28 mouse cellular contexts compared by ENCODE assay signal in the genomic region with DNA sequence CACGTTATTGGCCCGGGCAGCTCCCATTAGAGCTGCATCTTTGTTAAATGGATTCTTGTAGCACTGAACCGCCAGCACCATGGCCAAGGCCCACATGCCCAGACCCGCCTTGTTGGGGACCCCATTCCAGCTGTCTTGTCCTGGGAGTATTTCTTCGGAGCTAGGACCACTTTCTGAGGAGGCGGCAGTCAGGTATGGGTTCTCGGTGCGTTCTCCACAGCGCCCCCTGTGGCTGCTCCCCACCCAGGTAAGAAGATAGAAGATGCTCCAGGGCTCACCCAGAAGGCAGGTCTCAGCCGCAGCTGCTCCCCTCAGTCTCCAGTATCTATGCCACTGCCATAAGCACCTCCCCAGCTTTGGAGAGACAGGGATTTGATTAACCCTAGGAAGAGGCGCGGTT.
A peak's percentile ranks its signal among the peaks of the same experiment; 100 is the strongest.
DNase-seq lines count a peak whose midpoint lies in the region; ATAC-seq and TF ChIP-seq lines count a peak whose summit lies in the region.
"Had no signal": no experiment of that assay in that cellular context is flagged by ENCODE, and none has a peak within 500 bp of the region (broad histone marks: within the 10 kb centered on the region; RNA-seq: fewer than 3 reads in every experiment).

No protein-coding gene starts in this region.

- no peaks in the 10 kb centered on the region for H3K9me3 ChIP-seq in liver, embryonic 14.5 days (ENCODE audit: control insufficient read depth, low read length)
- no peaks in the 10 kb centered on the region for H3K9me3 ChIP-seq in liver, postnatal 0 days (ENCODE audit: low read length)
- no peaks in the 10 kb centered on the region for H3K9me3 ChIP-seq in E14TG2a.4 (ENCODE audit: low read length)
- H3K9me3 ChIP-seq: embryonic facial prominence, embryonic 10.5 days; embryonic facial prominence, embryonic 15.5 days; forebrain, embryonic 12.5 days; G1E; heart, embryonic 15.5 days; hindbrain, embryonic 12.5 days; limb, embryonic 12.5 days; midbrain, embryonic 12.5 days; neural tube, embryonic 13.5 days had no signal

- no peak overlapping the region for H3K27ac ChIP-seq in liver, embryonic 14.5 days
- H3K27ac ChIP-seq in liver, postnatal 0 days (ENCODE audit: low read depth), result no peak overlapping the region
- H3K27ac ChIP-seq: embryonic facial prominence, embryonic 10.5 days; embryonic facial prominence, embryonic 15.5 days; forebrain, embryonic 12.5 days; heart, embryonic 15.5 days; hindbrain, embryonic 12.5 days; left cerebral cortex, adult 2 months; limb, embryonic 12.5 days; midbrain, embryonic 12.5 days; neural tube, embryonic 13.5 days had no signal

- no peak for ATAC-seq in liver, embryonic 14.5 days (ENCODE audit: insufficient read depth)
- ATAC-seq in liver, postnatal 0 days, result no peak
- no peak for ATAC-seq in frontal cortex, adult (ENCODE audit: low TSS enrichment)
- ATAC-seq: forebrain, postnatal 0 days; intestine, embryonic 16.5 days had no signal

- no peaks in the 10 kb centered on the region for H3K36me3 ChIP-seq in liver, embryonic 14.5 days (replicated peaks; ENCODE audit: control insufficient read depth, insufficient read depth, low read depth)
- no peaks in the 10 kb centered on the region for H3K36me3 ChIP-seq in liver, postnatal 0 days (replicated peaks; ENCODE audit: insufficient read depth, low read length)
- H3K36me3 ChIP-seq in E14TG2a.4 (ENCODE audit: insufficient read depth, low read length), result no peaks in the 10 kb centered on the region
- H3K36me3 ChIP-seq: embryonic facial prominence, embryonic 10.5 days; embryonic facial prominence, embryonic 15.5 days; forebrain, embryonic 12.5 days; G1E; heart, embryonic 15.5 days; hindbrain, embryonic 12.5 days; limb, embryonic 12.5 days; midbrain, embryonic 12.5 days; neural tube, embryonic 13.5 days had no signal

- no peak overlapping the region for H3K4me3 ChIP-seq in liver, embryonic 14.5 days (ENCODE audit: insufficient read depth in 1 of 2, low read depth in 2 of 2, low read length in 2 of 2)
- no peak overlapping the region for H3K4me3 ChIP-seq in liver, postnatal 0 days (ENCODE audit: low read depth, low read length)
- no peak overlapping the region for H3K4me3 ChIP-seq in E14TG2a.4 (replicated peaks; ENCODE audit: low read length)
- H3K4me3 ChIP-seq: embryonic facial prominence, embryonic 10.5 days; embryonic facial prominence, embryonic 15.5 days; forebrain, embryonic 12.5 days; heart, embryonic 15.5 days; hindbrain, embryonic 12.5 days; left cerebral cortex, adult 2 months; limb, embryonic 12.5 days; megakaryocyte, embryonic 14.5 days; midbrain, embryonic 12.5 days; neural tube, embryonic 13.5 days had no signal

- DNase-seq in liver, embryonic 14.5 days (ENCODE audit: low read depth in 3 of 3, low spot score in 3 of 3), result no peak
- DNase-seq in liver, postnatal 0 days, result no peak
- peak; percentile 22 to 32 for DNase-seq in B cell, adult 2 months
- DNase-seq in R1 (ENCODE audit: low read depth, low spot score), result peak; percentile 74
- no peak for DNase-seq in right cerebral cortex, postnatal 36 days (ENCODE audit: low spot score in 2 of 2)
- DNase-seq: adrenal gland, adult 8-10 months; cerebellum, adult 2 months; cerebellum, postnatal 14 days; forebrain, postnatal 0 days; gastrocnemius, postnatal 10 days; kidney, adult 9 months; kidney, postnatal 10 days; lung, postnatal 36 days; thymus, postnatal 25 days had no signal

- no peaks in the 10 kb centered on the region for H3K27me3 ChIP-seq in liver, embryonic 14.5 days (ENCODE audit: control insufficient read depth, insufficient read depth, low read length)
- H3K27me3 ChIP-seq in liver, postnatal 0 days (ENCODE audit: insufficient read depth, low read length), result no peaks in the 10 kb centered on the region
- 0 out of 2 replicates have a peak, but pooled peaks cover 4% of the 10 kb centered on the region for H3K27me3 ChIP-seq in E14TG2a.4 (ENCODE audit: insufficient read depth, low read length)
- H3K27me3 ChIP-seq: embryonic facial prominence, embryonic 15.5 days; forebrain, embryonic 12.5 days; heart, embryonic 15.5 days; hindbrain, embryonic 12.5 days; limb, embryonic 12.5 days; midbrain, embryonic 12.5 days; neural tube, embryonic 13.5 days had no signal

- 56% methylated on average over 12 of the region's 12 CpGs for WGBS in liver, embryonic 14.5 days (ENCODE audit: insufficient replicate concordance)
- WGBS in liver, postnatal 0 days (ENCODE audit: insufficient replicate concordance), result 63% methylated on average over 12 of the region's 12 CpGs

- no peak overlapping the region for H3K4me2 ChIP-seq in liver, embryonic 14.5 days (ENCODE audit: low read depth)
- H3K4me2 ChIP-seq in liver, postnatal 0 days (ENCODE audit: low read depth, low read length), result no peak overlapping the region
- H3K4me2 ChIP-seq: embryonic facial prominence, embryonic 15.5 days; forebrain, embryonic 12.5 days; heart, embryonic 15.5 days; hindbrain, embryonic 12.5 days; limb, embryonic 12.5 days; midbrain, embryonic 12.5 days; neural tube, embryonic 13.5 days had no signal

- TF ChIP-seq EP300 in liver, embryonic 14.5 days (IDR thresholded peaks at IDR 0.05; ENCODE audit: low read depth), result no peak
- TF ChIP-seq EP300 in liver, postnatal 0 days (IDR thresholded peaks at IDR 0.05; ENCODE audit: low read depth), result no peak

- peak; percentile 26 for TF ChIP-seq CTCF in liver, embryonic 14.5 days (IDR thresholded peaks at IDR 0.05; ENCODE audit: low read depth)
- TF ChIP-seq CTCF in liver, postnatal 0 days (IDR thresholded peaks at IDR 0.05; ENCODE audit: low read depth), result no peak
- TF ChIP-seq CTCF in E14TG2a.4 (conservative IDR thresholded peaks at IDR 0.05; ENCODE audit: low read length), result peak; percentile 62

- H3K9ac ChIP-seq in liver, embryonic 14.5 days (replicated peaks), result no peak overlapping the region
- no peak overlapping the region for H3K9ac ChIP-seq in liver, postnatal 0 days (replicated peaks)
- H3K9ac ChIP-seq: embryonic facial prominence, embryonic 15.5 days; forebrain, embryonic 12.5 days; forebrain, postnatal 0 days; heart, embryonic 15.5 days; hindbrain, embryonic 12.5 days; limb, embryonic 12.5 days; midbrain, embryonic 12.5 days; neural tube, embryonic 13.5 days had no signal

- H3K4me1 ChIP-seq in liver, embryonic 14.5 days (replicated peaks; ENCODE audit: control insufficient read depth in 2 of 2, insufficient read depth in 2 of 2, low read length in 1 of 2), result no peaks in the 10 kb centered on the region
- peaks cover under 1% of the 10 kb centered on the region; the same call in 1 of the 2 replicates for H3K4me1 ChIP-seq in liver, postnatal 0 days (ENCODE audit: insufficient read depth)
- peaks cover 8% of the 10 kb centered on the region for H3K4me1 ChIP-seq in E14TG2a.4 (replicated peaks; ENCODE audit: low read depth, low read length)
- H3K4me1 ChIP-seq: embryonic facial prominence, embryonic 10.5 days; embryonic facial prominence, embryonic 15.5 days; forebrain, embryonic 12.5 days; heart, embryonic 15.5 days; hindbrain, embryonic 12.5 days; limb, embryonic 12.5 days; midbrain, embryonic 12.5 days; neural tube, embryonic 13.5 days had no signal

Comparison
In these comparisons a context has a peak if more than half of its experiments do, and no peak if none do; other contexts are left out.
1. DNase-seq: peak in B cell, adult 2 months (2 of 2) and R1 (single experiment); none in liver, embryonic 14.5 days (0 of 3), liver, postnatal 0 days (single experiment) and right cerebral cortex, postnatal 36 days (0 of 2).